Mouse (Mus musculus): ENCODE measurements around the gene Taf6.
"Not testable (repeated sequence)": the region's sequence is repeated elsewhere in the genome, so short reads cannot be mapped to it uniquely, and the experiment has no call there.

Gene Taf6

GRCm38 (mm10) chr5:138186950-138187638, at the start of gene Taf6, which contains the start of gene Cnpy4:
Taf6 (minus strand) TSS chr5:138187451.
Cnpy4 (plus strand) TSS chr5:138187485.
- peak in 1 of 2 experiments; percentile 79 for DNase-seq (ENCODE audit: low spot score in 2 of 2)

- no peak for DNase-seq (ENCODE audit: low spot score in 2 of 2)
Measured at GRCm38 (mm10) chr5:138234224-138234623, 47.0 kb upstream of the Taf6 start.

- DNase-seq (ENCODE audit: low spot score in 2 of 2): no peak
Measured at GRCm38 (mm10) chr5:138233778-138234177, 46.5 kb upstream of the Taf6 start.

- DNase-seq (ENCODE audit: low spot score in 2 of 2): no peak
Measured at GRCm38 (mm10) chr5:138229511-138229910, 42.3 kb upstream of the Taf6 start.

GRCm38 (mm10) chr5:138228026-138228425, 40.8 kb upstream of the Taf6 start:
- DNase-seq (ENCODE audit: low spot score in 2 of 2): no peak

GRCm38 (mm10) chr5:138227367-138227766, 40.1 kb upstream of the Taf6 start:
- no peak for DNase-seq (ENCODE audit: low spot score in 2 of 2)

- no peak for DNase-seq (ENCODE audit: low spot score in 2 of 2)
Measured at GRCm38 (mm10) chr5:138226491-138226890, 39.2 kb upstream of the Taf6 start.

- no peak for DNase-seq (ENCODE audit: low spot score in 2 of 2)
Measured at GRCm38 (mm10) chr5:138225700-138226099, 38.4 kb upstream of the Taf6 start, which contains the start of gene Nxpe5. Nxpe5 (plus strand) TSS chr5:138225898.

- no peak for DNase-seq (ENCODE audit: low spot score in 2 of 2)
Measured at GRCm38 (mm10) chr5:138223287-138223686, 36.0 kb upstream of the Taf6 start.

GRCm38 (mm10) chr5:138222111-138222510, 34.9 kb upstream of the Taf6 start:
- DNase-seq (ENCODE audit: low spot score in 2 of 2): peak; percentile 16 to 85

- DNase-seq (ENCODE audit: low spot score in 2 of 2): no peak
Measured at GRCm38 (mm10) chr5:138219864-138220263, 32.6 kb upstream of the Taf6 start.

- not testable (repeated sequence) for DNase-seq (ENCODE audit: low spot score in 2 of 2)
Measured at GRCm38 (mm10) chr5:138216632-138217031, 29.4 kb upstream of the Taf6 start.

GRCm38 (mm10) chr5:138207873-138208272, 20.6 kb upstream of the Taf6 start:
- no peak for DNase-seq (ENCODE audit: low spot score in 2 of 2)

- DNase-seq (ENCODE audit: low spot score in 2 of 2): no peak
Measured at GRCm38 (mm10) chr5:138207253-138207652, 20.0 kb upstream of the Taf6 start.

GRCm38 (mm10) chr5:138202086-138202485, 14.8 kb upstream of the Taf6 start:
- DNase-seq (ENCODE audit: low spot score in 2 of 2): no peak

- no peak for DNase-seq (ENCODE audit: low spot score in 2 of 2)
Measured at GRCm38 (mm10) chr5:138199576-138199975, 12.3 kb upstream of the Taf6 start.

- no peak for DNase-seq (ENCODE audit: low spot score in 2 of 2)
Measured at GRCm38 (mm10) chr5:138195463-138195862, 8.2 kb upstream of the Taf6 start.

GRCm38 (mm10) chr5:138194755-138195345, 7.6 kb upstream of the Taf6 start:
- DNase-seq (ENCODE audit: low spot score in 2 of 2): peak in 1 of 2 experiments; percentile 17

- peak; percentile 59 to 89 for DNase-seq (ENCODE audit: low spot score in 2 of 2)
Measured at GRCm38 (mm10) chr5:138193771-138194727, 6.8 kb upstream of the Taf6 start, which contains the start of gene Mblac1. Mblac1 (plus strand) TSS chr5:138194314.

GRCm38 (mm10) chr5:138187661-138188306, 533 bp upstream of the Taf6 start:
- DNase-seq (ENCODE audit: low spot score in 2 of 2): peak in 1 of 2 experiments; percentile 82

- no peak for DNase-seq (ENCODE audit: low spot score in 2 of 2)
Measured at GRCm38 (mm10) chr5:138173217-138173616, 14.0 kb downstream of the Taf6 start.

Data from left cerebral cortex, adult 9 months (tissue).